Mouse (Mus musculus): ENCODE measurements around the gene Cpne6.

DNA sequence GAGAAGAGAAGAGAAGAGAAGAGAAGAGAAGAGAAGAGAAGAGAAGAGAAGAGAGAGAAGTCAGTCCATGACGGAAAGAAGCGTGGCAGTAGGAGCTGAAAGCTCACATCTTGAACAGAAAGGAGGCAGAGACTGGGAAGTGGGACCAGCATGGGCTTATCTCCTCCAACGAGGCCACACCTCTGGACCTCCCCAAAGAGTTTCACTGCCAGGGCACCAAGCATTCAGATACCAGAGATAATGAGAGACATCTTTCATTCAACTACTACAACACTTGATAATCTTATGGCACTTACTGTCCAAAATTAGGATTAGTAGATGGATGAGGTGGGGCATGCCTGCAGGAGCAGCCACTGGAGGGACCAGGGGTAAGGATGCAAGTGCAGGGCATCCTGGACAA is 45.5 kb downstream of the Cpne6 start:
- no peak for TF ChIP-seq CTCF (IDR thresholded peaks at IDR 0.05; ENCODE audit: extremely low read depth, insufficient read depth, low read length)
- TF ChIP-seq POLR2A (IDR thresholded peaks at IDR 0.05; ENCODE audit: extremely low read depth, insufficient read depth, low read length): no peak
